ENCODE assay signal across 12 mouse cellular contexts in genomic region chr4:137305831-137306576, GRCm38 (mm10). TPM values are rescaled to one million over a fixed set of nuclear protein-coding genes. Genes with fewer than 3 reads are reported as not detected.
A peak's percentile ranks its signal among the peaks of the same experiment; 100 is the strongest.
DNase-seq lines count a peak whose midpoint lies in the region.
"Had no signal": no experiment of that assay in that cellular context is flagged by ENCODE, and none has a peak within 500 bp of the region (broad histone marks: within the 10 kb centered on the region; RNA-seq: fewer than 3 reads in every experiment).

No protein-coding gene starts in this region.

- H3K4me1 ChIP-seq in heart, embryonic 10.5 days = peaks cover 35% of the 10 kb centered on the region

- H3K36me3 ChIP-seq in heart, embryonic 10.5 days = no peaks in the 10 kb centered on the region

- H3K27me3 ChIP-seq in heart, embryonic 10.5 days (ENCODE audit: insufficient read depth, poor library complexity, severe bottlenecking) = no peaks in the 10 kb centered on the region

- H3K9me3 ChIP-seq in heart, embryonic 10.5 days = no peaks in the 10 kb centered on the region

- DNase-seq in heart, embryonic 10.5 days (ENCODE audit: low spot score) = peak; percentile 68
- DNase-seq in heart, adult 8-10 months (ENCODE audit: low spot score) = no peak
- peak; percentile 62 to 68 for DNase-seq in urinary bladder, postnatal 4 days (ENCODE audit: low spot score in 2 of 2)
- DNase-seq in urinary bladder, adult 18-20 months (ENCODE audit: low spot score in 2 of 2) = no peak
- peak; percentile 8 to 30 for DNase-seq in kidney, postnatal 36 days
- no peak for DNase-seq in gastrocnemius, postnatal 14 days
- DNase-seq in B cell, adult 2 months = no peak
- no peak for DNase-seq in left cerebral cortex, adult 9 months (ENCODE audit: low spot score in 2 of 2)
- DNase-seq: cerebellum, adult 11-12 months; retina, postnatal 1 day; thymus, postnatal 36 days had no signal

- intact Hi-C loops in gastrocnemius, postnatal 14 days (cut with DNase I; ENCODE audit: low total_unique reads) = loop anchor here (5.0 kb wide), 1 partner anchor 139 kb away; no protein-coding TSS in a partner anchor

- H3K4me3 ChIP-seq in heart, embryonic 10.5 days = no peak overlapping the region
- H3K4me3 ChIP-seq: left cerebral cortex, adult 2 months had no signal

- H3K27ac ChIP-seq in heart, embryonic 10.5 days = peak overlapping the region; percentile 52
- H3K27ac ChIP-seq: left cerebral cortex, adult 2 months had no signal

- 73% methylated on average over 13 of the region's 13 CpGs for WGBS in heart, embryonic 10.5 days

RNA-seq across cellular contexts. Expression of gene Wnt4, which starts 28.7 kb away (rescaled TPM):
- polyA plus RNA-seq in heart, embryonic 10.5 days (2016; fragmentation: Nextera tagmentation; extraction: Ambion mirVana) = 0.96 and 0.98 TPM in 2 replicates
- total RNA-seq in heart, adult 8-10 months (2022) = under 1 TPM; 0.09 to 0.25 (median 0.15) TPM
- 1 to 10 TPM; 6.4 to 8.8 TPM for total RNA-seq in gastrocnemius, postnatal 14 days (2021)

RNA-seq across cellular contexts. Expression of gene Cdc42, which starts 51.5 kb away (rescaled TPM):
- polyA plus RNA-seq in heart, embryonic 10.5 days (2016; fragmentation: Nextera tagmentation; extraction: Ambion mirVana) = 550 and 560 TPM in 2 replicates
- total RNA-seq in heart, adult 8-10 months (2022) = 100 to 1,000 TPM; 121 to 145 (median 138) TPM
- total RNA-seq in gastrocnemius, postnatal 14 days (2021) = 100 to 1,000 TPM; 200 to 210 TPM

Comparison
In these comparisons a context has a peak if more than half of its experiments do, and no peak if none do; other contexts are left out.
1. DNase-seq: peak in heart, embryonic 10.5 days (single experiment), urinary bladder, postnatal 4 days (2 of 2) and kidney, postnatal 36 days (2 of 2); none in heart, adult 8-10 months (single experiment), urinary bladder, adult 18-20 months (0 of 2), gastrocnemius, postnatal 14 days (single experiment), B cell, adult 2 months (0 of 2) and left cerebral cortex, adult 9 months (0 of 2).
2. RNA of gene Wnt4, which starts 28.7 kb away (total RNA-seq): 6.4 to 8.8 TPM in gastrocnemius, postnatal 14 days; 0.09 to 0.25 TPM in heart, adult 8-10 months; every median in the first group is over 4 times any median in the second.